Mouse (Mus musculus) duodenum, adult 2 months (tissue): ENCODE data around the gene Plch2. TPM values are rescaled to one million over a fixed set of nuclear protein-coding genes. Genes with fewer than 3 reads are reported as not detected.

Experiments
- polyA plus RNA-seq: library from polyadenylated mRNA; depleted of rRNA; stranded (reverse); fragments of >200 nt; gene quantifications from 2 replicates; pipeline ENCODE4 v1.2.3, GENCODE M21; 2012; ENCODE audit warnings: low replicate concordance; rRNA removed

Gene Plch2
- polyA plus RNA-seq: 31.1 and 35.9 TPM in 2 replicates

GRCm38 (mm10) chr4:155056724-155057123 lies at the start of gene Plch2:
Gene Plch2, minus strand, starts transcription at chr4:155056784.

GRCm38 (mm10) chr4:155086108-155087024 lies 29.8 kb upstream of the Plch2 start, which contains the start of the genes Rer1 and Morn1:
Gene Rer1, minus strand, starts transcription at chr4:155086382.
Gene Morn1, plus strand, starts transcription at chr4:155086577.

GRCm38 (mm10) chr4:155066834-155067522 lies 10.4 kb upstream of the Plch2 start, which contains the start of gene Pex10:
Gene Pex10, plus strand, starts transcription at chr4:155067016.

GRCm38 (mm10) chr4:154963901-154964580 lies 92.5 kb downstream of the Plch2 start, which contains the start of gene Pank4:
Gene Pank4, plus strand, starts transcription at chr4:154964123.

GRCm38 (mm10) chr4:154960690-154961225 lies 95.8 kb downstream of the Plch2 start, which contains the start of gene Hes5:
Gene Hes5, plus strand, starts transcription at chr4:154960923.

Other genes starting within 250 kb of the Plch2 start
- 0.04 TPM in 2 replicates for gene Ttc34, start 219.3 kb downstream of the Plch2 start, polyA plus RNA-seq
- gene Mmel1, start 187.2 kb downstream of the Plch2 start, polyA plus RNA-seq: 0.07 and 0.45 TPM in 2 replicates
- gene Fam213b, start 157.6 kb downstream of the Plch2 start, polyA plus RNA-seq: 58.6 and 168 TPM in 2 replicates
- gene Tnfrsf14, start 128.2 kb downstream of the Plch2 start, polyA plus RNA-seq: 121 and 142 TPM in 2 replicates
- 0.47 TPM in 1 of 2 replicates, not detected in the other for gene Hes5, start 95.9 kb downstream of the Plch2 start, polyA plus RNA-seq
- gene Pank4, start 92.7 kb downstream of the Plch2 start, polyA plus RNA-seq: 18.8 and 24.3 TPM in 2 replicates
- 15.9 and 18.7 TPM in 2 replicates for gene Pex10, start 10.2 kb upstream of the Plch2 start, polyA plus RNA-seq
- gene Rer1, start 29.6 kb upstream of the Plch2 start, polyA plus RNA-seq: 66.6 and 93.1 TPM in 2 replicates
- gene Morn1, start 29.8 kb upstream of the Plch2 start, polyA plus RNA-seq: 4.0 and 4.9 TPM in 2 replicates
- 24.5 and 32.8 TPM in 2 replicates for gene Ski, start 165.8 kb upstream of the Plch2 start, polyA plus RNA-seq
- 55.3 and 69.9 TPM in 2 replicates for gene Faap20, start 193.0 kb upstream of the Plch2 start, polyA plus RNA-seq